Mouse (Mus musculus) limb, embryonic 12.5 days (tissue): ENCODE results near the gene Trpt1. TPM values are rescaled to one million over a fixed set of nuclear protein-coding genes. Genes with fewer than 3 reads are reported as not detected.

Experiments
- ATAC-seq: fragments of 200-750 bp; cut with Nextera tagmentation; 2 replicates; pipeline ENCODE4 v1.8.0; 2017; ENCODE audit warnings: low read depth, moderate TSS enrichment; ENCODE audit not compliant: insufficient number of reproducible peaks, insufficient read depth, low FRiP score, low TSS enrichment
- H3K27ac ChIP-seq: fragments of 300-500 bp; sonication (generic); 2 replicates; pipeline ENCODE4 v1.5.1; 2016; ENCODE audit warnings: mild to moderate bottlenecking, moderate library complexity
- H3K27me3 ChIP-seq: fragments of 300-500 bp; sonication (generic); 2 replicates; pipeline ENCODE4 v1.6.1; 2016; ENCODE audit warnings: mild to moderate bottlenecking, moderate library complexity
- H3K36me3 ChIP-seq: fragments of 300-500 bp; sonication (generic); 2 replicates; pipeline ENCODE4 v1.6.1; 2016; ENCODE audit warnings: mild to moderate bottlenecking, moderate library complexity
- H3K4me1 ChIP-seq: fragments of 300-500 bp; sonication (generic); replicated peaks from 2 replicates; pipeline ENCODE4 v1.6.1; 2016
- H3K4me2 ChIP-seq: fragments of 300-500 bp; sonication (generic); 2 replicates; pipeline ENCODE4 v1.6.1; 2016; ENCODE audit warnings: mild to moderate bottlenecking, moderate library complexity
- H3K4me3 ChIP-seq: fragments of 300-500 bp; sonication (generic); replicated peaks from 2 replicates; pipeline ENCODE4 v1.5.1; 2016; ENCODE audit warnings: mild to moderate bottlenecking
- H3K9ac ChIP-seq: fragments of 300-500 bp; sonication (generic); replicated peaks from 2 replicates; pipeline ENCODE4 v1.6.1; 2016; ENCODE audit warnings: mild to moderate bottlenecking, moderate library complexity
- H3K9me3 ChIP-seq: fragments of 300-500 bp; sonication (generic); 2 replicates; pipeline ENCODE4 v1.6.1; 2016; ENCODE audit warnings: mild to moderate bottlenecking, moderate library complexity
- WGBS: fragments of 180-500 bp; shearing (Covaris S2); methylation state at CpG from one replicate; pipeline ENCODE4 v1.1.7; 2016; 5-methylcytosine and 5-hydroxymethylcytosine counted together
- polyA plus RNA-seq: library from polyadenylated mRNA; unstranded; fragments of >200 nt; fragmentation: Nextera tagmentation; extraction: Ambion mirVana; gene quantifications from 2 replicates; pipeline ENCODE4 v1.2.1, GENCODE M21; 2016

Trpt1 gene
- polyA plus RNA-seq, 1 experiment from 2014 or later = 11.0 TPM

DNA sequence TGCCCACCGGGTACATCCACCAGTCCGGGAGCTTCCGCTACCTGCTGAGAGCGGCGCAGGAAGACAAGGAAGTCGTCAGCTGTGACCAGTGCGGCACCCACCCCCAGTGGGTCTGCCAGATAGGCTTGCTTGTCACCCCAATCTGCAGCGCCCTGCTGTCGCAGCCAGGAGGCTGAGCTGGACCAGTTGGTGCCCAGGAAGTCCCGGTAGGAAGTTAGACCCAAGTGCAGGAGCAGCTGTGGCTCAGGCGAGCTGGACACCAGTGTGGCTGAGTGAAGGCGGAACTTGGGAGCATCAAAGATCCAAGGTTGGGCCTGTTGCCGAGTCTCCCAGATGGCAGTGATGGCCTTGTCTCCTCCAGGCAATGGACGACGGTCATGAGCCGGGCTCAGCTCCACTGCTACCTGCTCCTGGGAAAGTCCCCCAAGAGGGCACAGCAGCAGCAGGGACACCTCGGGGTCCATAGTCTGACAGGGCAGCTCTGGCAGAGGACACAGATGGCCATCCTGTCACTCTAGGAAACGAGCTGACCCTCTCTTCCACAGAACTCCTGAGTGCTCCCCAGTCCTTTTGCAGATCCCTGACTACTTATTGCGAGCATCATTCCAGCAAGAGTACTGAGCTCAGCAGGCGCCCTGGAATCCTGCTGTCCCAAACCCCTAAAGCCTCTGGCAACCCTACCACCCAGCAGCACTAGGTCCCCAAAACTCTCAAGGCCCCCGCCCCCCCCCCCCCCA lies 508 bp upstream of the Trpt1 start:
- peak overlapping the region; percentile 74 for H3K9ac ChIP-seq
- no peaks in the 10 kb centered on the region for H3K27me3 ChIP-seq
- peaks cover 47% of the 10 kb centered on the region for H3K4me1 ChIP-seq
- ATAC-seq = no peak
- peak overlapping the region; percentile 29; the same call in 1 of the 2 replicates for H3K27ac ChIP-seq
- H3K36me3 ChIP-seq = peaks cover 27% of the 10 kb centered on the region
- H3K4me2 ChIP-seq = peak overlapping the region; percentile 86
- peak overlapping the region; percentile 63 for H3K4me3 ChIP-seq
- H3K9me3 ChIP-seq = no peaks in the 10 kb centered on the region
- WGBS = 53% methylated on average over 20 of the region's 21 CpGs

DNA sequence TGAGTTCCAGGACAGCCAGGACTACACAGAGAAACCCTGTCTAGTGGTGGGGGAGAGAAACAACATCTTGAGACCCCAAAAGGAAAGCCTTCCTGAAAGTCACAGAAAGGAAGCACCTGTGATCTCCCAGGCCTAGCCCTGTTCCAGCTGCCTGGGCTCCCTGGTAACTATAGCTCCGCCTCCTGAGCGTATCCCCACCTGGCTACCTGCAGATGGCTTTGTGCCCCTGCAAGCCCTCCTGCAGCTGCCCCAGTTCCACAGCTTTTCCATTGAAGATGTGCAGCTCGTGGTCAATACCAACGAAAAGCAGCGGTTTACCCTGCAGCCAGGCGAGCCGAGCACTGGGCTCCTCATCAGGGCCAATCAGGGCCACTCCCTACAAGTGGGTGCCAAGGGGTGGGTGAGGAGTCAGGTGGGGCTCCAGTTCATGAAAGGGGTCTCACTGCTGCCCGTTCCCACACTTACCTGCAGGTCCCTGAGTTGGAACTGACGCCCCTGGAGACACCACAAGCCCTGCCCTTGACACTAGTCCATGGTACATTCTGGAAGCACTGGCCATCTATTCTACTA lies 1.9 kb downstream of the Trpt1 start:
- no peaks in the 10 kb centered on the region for H3K9me3 ChIP-seq
- H3K27me3 ChIP-seq = no peaks in the 10 kb centered on the region
- no peak overlapping the region for H3K9ac ChIP-seq
- H3K4me2 ChIP-seq = no peak overlapping the region
- no peak overlapping the region for H3K4me3 ChIP-seq
- 87% methylated on average over 9 of the region's 9 CpGs for WGBS
- ATAC-seq = no peak
- peaks cover 38% of the 10 kb centered on the region for H3K4me1 ChIP-seq
- peaks cover 28% of the 10 kb centered on the region for H3K36me3 ChIP-seq
- no peak overlapping the region for H3K27ac ChIP-seq

DNA sequence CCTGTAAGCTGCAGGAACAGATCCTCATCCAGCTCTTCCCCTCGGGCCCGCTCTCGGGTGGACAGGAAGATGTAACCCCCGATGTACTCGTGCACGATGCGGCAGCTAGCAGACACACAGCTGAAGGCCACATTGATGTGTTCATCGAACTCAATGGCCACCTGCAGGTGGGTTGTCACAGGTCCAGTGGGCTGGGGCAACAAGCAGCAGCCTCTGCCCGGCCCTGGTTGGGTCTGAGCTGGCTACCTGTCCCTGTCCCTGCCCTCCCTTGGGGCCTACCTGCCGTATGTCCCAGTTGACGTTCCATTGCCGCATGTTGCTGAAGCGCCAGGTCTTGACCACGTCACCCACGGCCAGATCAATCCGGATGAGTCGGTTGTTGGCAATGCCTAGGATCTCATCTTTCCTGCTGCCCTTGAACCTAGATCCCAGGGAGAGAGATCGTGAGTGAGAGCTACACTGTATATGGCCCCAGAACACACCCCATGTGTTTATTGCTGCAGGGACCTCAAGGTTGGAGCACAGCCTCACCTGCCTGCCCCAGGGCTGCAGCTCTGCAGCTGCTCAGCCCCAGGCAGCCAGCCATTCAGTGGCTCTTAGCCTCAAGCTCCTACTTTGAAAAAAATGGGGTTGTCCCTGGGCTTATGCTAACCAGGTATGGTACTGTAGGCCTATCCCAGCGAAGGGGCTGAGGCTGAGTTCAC lies 3.6 kb downstream of the Trpt1 start:
- H3K4me3 ChIP-seq = no peak overlapping the region
- H3K9ac ChIP-seq = no peak overlapping the region
- no peaks in the 10 kb centered on the region for H3K9me3 ChIP-seq
- peaks cover 26% of the 10 kb centered on the region for H3K4me1 ChIP-seq
- H3K27me3 ChIP-seq = no peaks in the 10 kb centered on the region
- H3K36me3 ChIP-seq = peaks cover 28% of the 10 kb centered on the region
- H3K27ac ChIP-seq = no peak overlapping the region
- no peak for ATAC-seq
- 93% methylated on average over 19 of the region's 19 CpGs for WGBS
- H3K4me2 ChIP-seq = no peak overlapping the region

DNA sequence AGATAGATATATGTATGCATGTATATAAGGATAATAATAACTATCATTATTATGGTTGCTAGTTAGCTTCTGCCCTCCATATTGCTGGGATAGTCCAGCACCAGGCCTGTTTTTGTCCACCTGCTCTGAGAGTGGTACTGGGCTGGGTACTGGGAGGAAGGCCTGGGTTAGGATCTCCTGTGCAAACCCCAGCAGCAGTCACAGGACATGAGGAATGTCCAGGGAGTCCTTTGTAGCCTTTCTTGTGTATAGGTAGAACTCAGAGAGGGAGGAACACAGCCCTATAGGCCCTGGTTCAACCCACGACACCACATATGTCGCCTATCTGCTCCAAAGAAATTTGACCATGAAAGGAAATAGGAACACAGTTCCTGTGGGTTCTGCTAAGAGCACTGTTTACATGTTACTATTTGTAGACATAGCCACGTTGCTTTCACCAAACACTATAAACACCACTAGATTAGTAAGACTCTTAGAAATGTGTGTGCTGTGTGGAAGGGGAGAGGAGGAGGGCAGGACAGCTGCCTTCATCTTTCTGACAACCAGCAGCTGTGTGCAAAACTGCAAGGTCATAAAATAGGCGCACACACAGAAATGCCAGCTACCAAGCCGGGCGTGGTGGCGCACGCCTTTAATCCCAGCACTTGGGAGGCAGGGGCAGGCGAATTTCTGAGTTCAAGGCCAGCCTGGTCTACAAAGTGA lies 11.1 kb downstream of the Trpt1 start:
- no peak overlapping the region for H3K4me2 ChIP-seq
- ATAC-seq = no peak
- H3K4me1 ChIP-seq = no peaks in the 10 kb centered on the region
- H3K36me3 ChIP-seq = no peaks in the 10 kb centered on the region; the same call in 1 of the 2 replicates
- WGBS = 87% methylated on average over 9 of the region's 9 CpGs
- no peak overlapping the region for H3K27ac ChIP-seq
- no peak overlapping the region for H3K9ac ChIP-seq
- no peaks in the 10 kb centered on the region for H3K9me3 ChIP-seq
- H3K27me3 ChIP-seq = no peaks in the 10 kb centered on the region
- H3K4me3 ChIP-seq = no peak overlapping the region

DNA sequence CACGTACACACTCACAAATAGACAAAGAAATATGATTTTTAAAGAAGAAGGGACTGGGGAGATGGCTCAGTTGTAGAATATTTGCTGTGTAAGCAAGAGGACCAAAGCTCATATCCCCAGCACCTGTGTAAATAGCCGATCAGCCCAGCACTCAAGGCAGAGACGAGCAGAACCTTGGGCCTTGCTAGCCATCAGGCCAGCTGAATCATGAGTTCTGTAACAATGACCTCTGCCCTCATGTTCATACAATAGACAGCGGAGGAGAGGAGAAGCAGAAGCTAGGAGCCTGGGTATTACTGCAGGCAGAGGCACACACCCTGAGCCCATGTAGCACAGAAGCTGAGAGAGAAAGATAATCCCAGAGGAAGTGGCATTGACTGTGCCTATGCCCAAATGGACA lies 16.5 kb downstream of the Trpt1 start:
- H3K4me1 ChIP-seq = no peaks in the 10 kb centered on the region
- H3K9me3 ChIP-seq = no peaks in the 10 kb centered on the region
- no peak overlapping the region for H3K27ac ChIP-seq
- H3K9ac ChIP-seq = no peak overlapping the region
- H3K36me3 ChIP-seq = peaks cover 23% of the 10 kb centered on the region
- 87% methylated on average over 4 of the region's 4 CpGs for WGBS
- no peak overlapping the region for H3K4me3 ChIP-seq
- no peak overlapping the region for H3K4me2 ChIP-seq
- no peaks in the 10 kb centered on the region for H3K27me3 ChIP-seq
- ATAC-seq = no peak

DNA sequence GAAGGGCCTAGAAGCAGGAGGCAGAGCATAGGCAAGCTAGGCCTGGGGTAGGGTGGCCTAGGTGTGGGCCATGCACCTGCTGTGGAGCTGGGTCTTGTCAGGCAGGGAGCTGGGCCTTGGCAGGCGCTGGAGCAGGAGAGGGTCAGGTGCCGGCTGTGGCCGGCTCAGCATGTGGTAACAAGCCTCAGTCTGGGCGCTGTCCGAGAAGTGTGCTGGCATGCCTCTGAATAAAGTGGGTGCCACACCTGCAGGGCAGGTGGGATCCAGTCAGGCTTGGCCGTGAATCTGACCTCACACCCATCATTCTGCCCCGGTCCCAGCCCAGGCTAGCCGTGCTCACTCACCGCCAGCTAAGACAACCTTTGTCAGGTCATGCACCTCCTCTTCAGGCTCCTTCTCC lies 18.1 kb downstream of the Trpt1 start:
- H3K4me1 ChIP-seq = no peaks in the 10 kb centered on the region
- 80% methylated on average over 9 of the region's 9 CpGs for WGBS
- no peak overlapping the region for H3K4me2 ChIP-seq
- ATAC-seq = no peak
- H3K9me3 ChIP-seq = no peaks in the 10 kb centered on the region
- no peak overlapping the region for H3K9ac ChIP-seq
- no peaks in the 10 kb centered on the region for H3K27me3 ChIP-seq
- peaks cover 38% of the 10 kb centered on the region for H3K36me3 ChIP-seq
- no peak overlapping the region for H3K27ac ChIP-seq
- no peak overlapping the region for H3K4me3 ChIP-seq

DNA sequence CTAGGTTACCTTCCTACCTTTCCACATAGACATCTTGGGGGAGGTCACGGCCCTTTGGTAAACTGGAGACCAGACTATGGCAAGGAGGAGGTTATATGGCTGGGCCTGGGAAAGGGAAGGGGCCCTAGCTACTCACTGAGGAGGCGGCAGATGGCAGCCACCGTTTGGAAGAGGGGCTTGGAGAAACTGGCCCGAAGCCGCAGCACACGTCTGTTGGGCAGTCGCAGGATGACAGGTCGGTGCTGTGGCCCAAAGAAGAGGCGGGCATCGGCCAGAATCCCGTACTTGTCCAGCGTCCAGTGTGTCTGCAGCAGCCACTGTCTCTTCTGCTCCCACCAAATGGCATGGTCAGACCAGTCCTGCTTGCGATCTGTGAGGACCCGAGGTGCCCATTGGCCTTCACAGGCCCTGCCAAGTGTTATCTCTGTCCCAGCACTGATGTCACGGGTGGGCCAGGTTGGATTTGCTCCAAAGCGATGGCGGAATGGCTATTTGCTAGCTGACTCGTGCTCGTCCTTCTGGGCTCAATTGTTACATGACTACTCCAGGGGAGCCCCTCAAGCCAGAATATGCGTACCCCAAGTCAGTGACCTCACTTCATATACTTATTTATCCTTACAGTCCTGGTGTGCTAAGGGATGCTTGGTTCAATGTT lies 18.7 kb downstream of the Trpt1 start:
- ATAC-seq = no peak
- peaks cover 44% of the 10 kb centered on the region for H3K36me3 ChIP-seq
- H3K27me3 ChIP-seq = no peaks in the 10 kb centered on the region
- H3K9ac ChIP-seq = no peak overlapping the region
- H3K27ac ChIP-seq = no peak overlapping the region
- H3K4me1 ChIP-seq = no peaks in the 10 kb centered on the region
- no peak overlapping the region for H3K4me3 ChIP-seq
- no peak overlapping the region for H3K4me2 ChIP-seq
- 92% methylated on average over 20 of the region's 20 CpGs for WGBS
- no peaks in the 10 kb centered on the region for H3K9me3 ChIP-seq

DNA sequence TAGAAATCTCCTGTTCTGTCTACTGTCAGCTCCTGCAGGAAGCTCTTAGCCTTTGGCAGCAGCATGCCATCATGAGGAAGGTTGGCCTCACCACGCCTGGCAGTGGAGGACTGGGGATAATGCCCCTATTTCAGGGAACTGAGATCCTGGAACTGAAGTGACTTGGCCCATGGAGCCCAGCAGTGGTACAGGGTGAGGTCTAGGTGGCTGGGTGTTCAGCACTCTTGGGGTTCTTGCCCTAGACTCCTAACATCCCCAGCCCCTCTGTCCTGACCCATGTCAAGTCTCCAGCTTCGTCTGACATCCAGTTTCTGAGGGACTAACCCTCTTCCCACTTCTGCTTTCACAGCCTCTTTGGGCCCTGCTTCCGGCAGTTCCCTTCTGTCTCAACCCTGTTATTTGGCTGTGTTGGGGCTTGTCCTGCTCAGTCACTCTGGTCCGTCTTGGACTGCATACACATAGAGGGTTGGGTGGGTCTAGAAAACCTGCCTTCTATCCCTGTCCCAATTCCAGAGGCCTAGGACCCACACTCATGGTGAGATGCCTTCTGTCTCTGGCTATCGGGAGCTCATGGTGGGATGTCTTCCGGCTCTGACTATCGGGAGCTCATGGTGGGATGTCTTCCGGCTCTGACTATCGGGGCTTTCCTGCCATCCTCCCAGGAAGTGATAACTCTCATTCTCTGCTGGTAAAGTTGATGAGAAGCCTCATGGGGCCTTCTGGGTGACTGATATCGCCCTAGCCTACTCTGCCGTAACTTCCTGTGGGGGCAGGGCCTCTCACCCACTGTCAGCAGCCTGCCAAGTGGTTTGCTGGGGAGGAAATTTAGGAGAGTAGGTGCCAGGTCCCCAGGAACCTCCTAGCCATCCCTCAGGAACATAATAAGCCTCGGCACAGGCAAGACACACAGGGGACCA lies 21.9 kb downstream of the Trpt1 start:
- Histone ChIP-seq H3K4me1 (no peaks in the 10 kb centered on the region), H3K9me3 (no peaks in the 10 kb centered on the region), H3K9ac (no peak overlapping the region), H3K36me3 (peaks cover 76% of the 10 kb centered on the region), H3K27ac (no peak overlapping the region), H3K27me3 (no peaks in the 10 kb centered on the region), H3K4me3 (no peak overlapping the region), H3K4me2 (no peak overlapping the region)
- no peak for ATAC-seq
- WGBS = 77% methylated on average over 12 of the region's 12 CpGs

DNA sequence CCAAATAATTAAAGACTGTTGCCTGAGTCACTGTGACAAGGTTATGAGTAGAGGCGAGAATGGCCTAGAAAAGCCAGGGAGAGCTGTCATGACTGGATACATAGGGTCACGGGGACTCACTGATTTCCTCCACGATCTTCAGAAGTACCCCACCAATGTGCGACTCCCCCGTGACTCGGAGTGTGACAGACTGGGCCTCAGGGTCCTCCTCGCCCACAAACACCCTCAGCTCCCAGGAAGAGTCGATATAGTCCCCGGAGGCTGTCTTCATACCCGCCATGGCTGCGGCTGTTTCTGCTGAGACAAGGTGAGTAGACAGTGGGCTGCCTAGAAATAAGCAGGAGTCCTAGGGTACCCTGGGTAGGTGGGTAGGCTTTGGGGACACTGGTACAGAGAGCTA lies 22.6 kb downstream of the Trpt1 start:
- peaks cover 83% of the 10 kb centered on the region for H3K36me3 ChIP-seq
- H3K9ac ChIP-seq = no peak overlapping the region
- 88% methylated on average over 11 of the region's 11 CpGs for WGBS
- H3K4me3 ChIP-seq = no peak overlapping the region
- H3K4me1 ChIP-seq = no peaks in the 10 kb centered on the region
- no peak overlapping the region for H3K27ac ChIP-seq
- no peaks in the 10 kb centered on the region for H3K9me3 ChIP-seq
- H3K4me2 ChIP-seq = no peak overlapping the region
- H3K27me3 ChIP-seq = no peaks in the 10 kb centered on the region
- ATAC-seq = no peak

DNA sequence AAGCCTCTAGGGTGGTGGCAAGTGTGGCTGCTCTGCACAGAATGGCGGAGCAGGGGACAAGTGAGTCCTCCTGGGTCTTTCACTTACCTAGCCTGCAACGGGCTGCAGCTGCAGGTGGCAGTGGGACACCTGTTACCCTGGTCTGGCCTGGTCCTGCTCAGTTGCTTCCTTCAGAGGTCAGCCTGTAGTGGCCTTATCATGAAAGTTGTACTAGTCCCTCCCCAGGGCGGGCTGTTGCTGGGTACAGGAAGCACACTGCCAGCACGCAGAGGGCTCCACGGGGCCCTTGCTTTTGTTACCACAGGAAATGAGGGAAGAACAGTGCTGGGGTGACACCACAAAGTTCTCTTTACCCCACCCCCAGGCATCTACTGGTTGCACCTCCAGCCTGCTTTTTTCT lies 23.3 kb downstream of the Trpt1 start, which contains the start of gene Fermt3:
Gene Fermt3 (minus strand): TSS at position 279 of the 400 bp plus-strand sequence.
- H3K27ac ChIP-seq = no peak within 1 kb of the TSS
- no peaks in the 10 kb centered on the region for H3K9me3 ChIP-seq
- no peak within 1 kb of the TSS for H3K4me2 ChIP-seq
- H3K9ac ChIP-seq = no peak within 1 kb of the TSS; the same call in 1 of the 2 replicates
- WGBS = 89% methylated on average over 5 of the region's 5 CpGs
- H3K4me1 ChIP-seq = no peaks in the 10 kb centered on the region
- peaks cover 82% of the 10 kb centered on the region for H3K36me3 ChIP-seq
- no peaks in the 10 kb centered on the region for H3K27me3 ChIP-seq
- ATAC-seq = no peak
- no peak within 1 kb of the TSS for H3K4me3 ChIP-seq
